Mouse (Mus musculus) layer of hippocampus, adult 8-10 months (tissue): ENCODE data around the gene Tll2. TPM values are rescaled to one million over a fixed set of nuclear protein-coding genes. Genes with fewer than 3 reads are reported as not detected.

ENCODE experiments used
- total RNA-seq, 4 experiments: library from RNA; stranded (reverse); gene quantifications; 2 replicates each; pipeline ENCODE4 v1.2.4; 2022

Tll2 gene
- total RNA-seq, 4 experiments from 2014 or later = 0.39 to 0.93 (median 0.74) TPM

Other genes starting within 250 kb of the Tll2 start
- 10 to 100 TPM in 2 of 4 experiments, 1 to 10 TPM in 2; 7.0 to 16.5 (median 11.2) TPM for gene Blnk, start 212.3 kb downstream of the Tll2 start, total RNA-seq
- gene Dntt, start 177.6 kb downstream of the Tll2 start, total RNA-seq = under 1 TPM in 1 of 4 experiments, not detected in 3; 0.23 TPM
- 10 to 100 TPM in 3 of 4 experiments, 1 to 10 TPM in 1; 9.9 to 20.3 (median 15.4) TPM for gene Opalin, start 129.7 kb downstream of the Tll2 start, total RNA-seq
- 100 to 1,000 TPM; 111 to 123 (median 122) TPM for gene Tm9sf3, start 57.2 kb upstream of the Tll2 start, total RNA-seq
- gene Pik3ap1, start 178.3 kb upstream of the Tll2 start, total RNA-seq = 10 to 100 TPM in 1 of 4 experiments, 1 to 10 TPM in 3; 1.9 to 10.2 (median 5.2) TPM